Mouse (Mus musculus) midbrain, postnatal 0 days (tissue): ENCODE measurements around the gene Lta. TPM values are rescaled to one million over a fixed set of nuclear protein-coding genes. Genes with fewer than 3 reads are reported as not detected.
A peak's percentile ranks its signal among the peaks of the same experiment; 100 is the strongest.

Experiments used
- ATAC-seq: fragments of 200-750 bp; cut with Nextera tagmentation; 2 replicates; pipeline ENCODE4 v1.8.0; 2017; ENCODE audit warnings: moderate number of reproducible peaks, mild to moderate bottlenecking, moderate TSS enrichment, moderate library complexity; ENCODE audit not compliant: low FRiP score
- DNase-seq: peaks from one replicate; pipeline ENCODE4 v3.0.0-alpha.2; 2015; ENCODE audit warnings: low spot score
- H3K27ac ChIP-seq: fragments of 300-500 bp; sonication (generic); 2 replicates; pipeline ENCODE4 v1.5.1; 2014; ENCODE audit warnings: low read depth, mild to moderate bottlenecking, low read length, mixed read lengths
- H3K27me3 ChIP-seq: fragments of 300-500 bp; sonication (generic); 2 replicates; pipeline ENCODE4 v1.6.1; 2014; ENCODE audit warnings: low read length, control low read depth, mixed read lengths; ENCODE audit not compliant: insufficient read depth
- H3K36me3 ChIP-seq: fragments of 300-500 bp; sonication (generic); 2 replicates; pipeline ENCODE4 v1.6.1; 2014; ENCODE audit warnings: low read length, control low read depth, mixed read lengths; ENCODE audit not compliant: insufficient read depth
- H3K4me1 ChIP-seq: fragments of 300-500 bp; sonication (generic); 2 replicates; pipeline ENCODE4 v1.6.1; 2014; ENCODE audit warnings: mild to moderate bottlenecking, control low read depth, antibody characterized with exemption, low read length, mixed read lengths; ENCODE audit not compliant: insufficient read depth
- H3K4me2 ChIP-seq: fragments of 300-500 bp; sonication (generic); 2 replicates; pipeline ENCODE4 v1.6.1; 2014; ENCODE audit warnings: low read depth, mild to moderate bottlenecking, low read length, mixed read lengths; ENCODE audit not compliant: poor library complexity, severe bottlenecking
- H3K4me3 ChIP-seq: fragments of 300-500 bp; sonication (generic); 2 replicates; pipeline ENCODE4 v1.5.1; 2014; ENCODE audit warnings: low read depth, mild to moderate bottlenecking, low read length, moderate library complexity
- H3K9ac ChIP-seq: fragments of 300-500 bp; sonication (generic); replicated peaks from 2 replicates; pipeline ENCODE4 v1.6.1; 2014; ENCODE audit warnings: mild to moderate bottlenecking, low read length, moderate library complexity, mixed read lengths; ENCODE audit not compliant: poor library complexity, severe bottlenecking
- H3K9me3 ChIP-seq: fragments of 300-500 bp; sonication (generic); 2 replicates; pipeline ENCODE4 v1.6.1; 2016; ENCODE audit warnings: low read length, control low read depth
- CTCF ChIP-seq: IDR thresholded peaks from 2 replicates; pipeline ENCODE4 v1.5.1; 2016; ENCODE audit warnings: antibody characterized with exemption, mild to moderate bottlenecking
- WGBS: fragments of 180-500 bp; shearing (Covaris S2); extraction: QIAGEN DNeasy Blood & Tissue Kit; methylation state at CpG from one replicate; pipeline ENCODE4 v1.1.7; 2014; 5-methylcytosine and 5-hydroxymethylcytosine counted together
- polyA plus RNA-seq: library from polyadenylated mRNA; unstranded; fragments of >200 nt; fragmentation: Nextera tagmentation; extraction: Ambion mirVana; gene quantifications from 2 replicates; pipeline ENCODE4 v1.2.1, GENCODE M21; 2015
- total RNA-seq: library from RNA; depleted of rRNA; stranded (reverse); fragments of >200 nt; gene quantifications from 2 replicates; pipeline ENCODE4 v1.2.3, GENCODE M21; 2014

Lta gene
- total and polyA plus RNA-seq, 2 experiments from 2014 or later: 0.49 to 0.98 TPM

GRCm38 (mm10) chr17:35187345-35187744, 17.8 kb downstream of the Lta start:
- H3K4me2 ChIP-seq: no peak overlapping the region
- H3K27ac ChIP-seq: no peak overlapping the region
- no peak for DNase-seq
- no peaks in the 10 kb centered on the region for H3K36me3 ChIP-seq
- no peaks in the 10 kb centered on the region for H3K4me1 ChIP-seq
- no peak overlapping the region for H3K4me3 ChIP-seq
- H3K27me3 ChIP-seq: no peaks in the 10 kb centered on the region
- 78% methylated on average over 4 of the region's 4 CpGs for WGBS
- H3K9me3 ChIP-seq: no peaks in the 10 kb centered on the region
- no peak for ATAC-seq
- TF ChIP-seq CTCF: no peak
- no peak overlapping the region for H3K9ac ChIP-seq

- H3K9me3 ChIP-seq: no peaks in the 10 kb centered on the region
- peak overlapping the region; percentile 54 for H3K4me2 ChIP-seq
- peak overlapping the region; percentile 27 for H3K4me3 ChIP-seq
- WGBS: 0% methylated on average over 4 of the region's 4 CpGs
- no peaks in the 10 kb centered on the region for H3K4me1 ChIP-seq
- TF ChIP-seq CTCF: no peak
- peak overlapping the region; percentile 39 for H3K9ac ChIP-seq
- H3K27me3 ChIP-seq: no peaks in the 10 kb centered on the region
- peak overlapping the region; percentile 75 for H3K27ac ChIP-seq
- no peaks in the 10 kb centered on the region for H3K36me3 ChIP-seq
- ATAC-seq (peak; percentile 56; the same call in 1 of the 2 replicates), DNase-seq (peak; percentile 44)
These were observed 18.5 kb downstream of the Lta start for GRCm38 (mm10) chr17:35186681-35187080.

- WGBS: 2% methylated on average over 18 of the region's 18 CpGs
- TF ChIP-seq CTCF: no peak
These were observed 19.2 kb downstream of the Lta start for GRCm38 (mm10) chr17:35185639-35186611.

GRCm38 (mm10) chr17:35180093-35180492, 25.1 kb downstream of the Lta start:
- Histone ChIP-seq H3K27ac (no peak overlapping the region), H3K4me3 (no peak overlapping the region), H3K27me3 (no peaks in the 10 kb centered on the region), H3K4me1 (no peaks in the 10 kb centered on the region), H3K4me2 (no peak overlapping the region), H3K9ac (no peak overlapping the region), H3K36me3 (no peaks in the 10 kb centered on the region), H3K9me3 (no peaks in the 10 kb centered on the region)
- WGBS: 81% methylated on average over 5 of the region's 5 CpGs
- DNase-seq (no peak), ATAC-seq (no peak)
- no peak for TF ChIP-seq CTCF

More at GRCm38 (mm10) chr17:35185639-35186611, 19.2 kb downstream of the Lta start:
- Histone ChIP-seq H3K4me1 (no peaks in the 10 kb centered on the region), H3K4me3 (peak overlapping the region; percentile 27), H3K36me3 (no peaks in the 10 kb centered on the region), H3K9ac (peak overlapping the region; percentile 39), H3K9me3 (no peaks in the 10 kb centered on the region), H3K4me2 (peak overlapping the region; percentile 54), H3K27ac (peak overlapping the region; percentile 75), H3K27me3 (no peaks in the 10 kb centered on the region)
- DNase-seq: peak; percentile 48
- ATAC-seq: peak; percentile 41; the same call in 1 of the 2 replicates

GRCm38 (mm10) chr17:35178528-35178927, 26.6 kb downstream of the Lta start:
- Histone ChIP-seq H3K27ac (no peak overlapping the region), H3K4me1 (no peaks in the 10 kb centered on the region), H3K9me3 (no peaks in the 10 kb centered on the region), H3K4me3 (no peak overlapping the region), H3K9ac (no peak overlapping the region), H3K36me3 (no peaks in the 10 kb centered on the region), H3K27me3 (no peaks in the 10 kb centered on the region), H3K4me2 (no peak overlapping the region)
- 14% methylated on average over 5 of the region's 5 CpGs for WGBS
- ATAC-seq: no peak
- peak; percentile 55 for DNase-seq
- peak; percentile 75 for TF ChIP-seq CTCF

- Histone ChIP-seq H3K27me3 (no peaks in the 10 kb centered on the region), H3K4me2 (no peak within 1 kb of the TSS), H3K36me3 (no peaks in the 10 kb centered on the region), H3K9me3 (no peaks in the 10 kb centered on the region), H3K4me3 (no peak within 1 kb of the TSS), H3K4me1 (no peaks in the 10 kb centered on the region), H3K9ac (no peak within 1 kb of the TSS), H3K27ac (no peak within 1 kb of the TSS)
- ATAC-seq (no peak), DNase-seq (no peak)
- TF ChIP-seq CTCF: no peak
- WGBS: 39% methylated on average over 2 of the region's 2 CpGs
These were observed 29.2 kb downstream of the Lta start, which contains the start of gene Aif1 for GRCm38 (mm10) chr17:35175968-35176367. Gene Aif1 (minus strand): TSS chr17:35176068.
